Mouse (Mus musculus) kidney, adult 2 months (tissue): ENCODE measurements around the gene Gtpbp8.

ENCODE experiments used
- CTCF ChIP-seq: fragments of 200-500 bp; conservative IDR thresholded peaks from 2 replicates; pipeline ENCODE4 v1.5.1; 2011; ENCODE audit warnings: low read depth, mild to moderate bottlenecking, control low read depth, low read length, moderate library complexity, mixed read lengths; ENCODE audit not compliant: insufficient read depth, insufficient read length
- POLR2A ChIP-seq: fragments of 200-500 bp; IDR thresholded peaks from one replicate; pipeline ENCODE4 v1.6.1; 2011; ENCODE audit warnings: low read depth, low read length, control low read depth

DNA sequence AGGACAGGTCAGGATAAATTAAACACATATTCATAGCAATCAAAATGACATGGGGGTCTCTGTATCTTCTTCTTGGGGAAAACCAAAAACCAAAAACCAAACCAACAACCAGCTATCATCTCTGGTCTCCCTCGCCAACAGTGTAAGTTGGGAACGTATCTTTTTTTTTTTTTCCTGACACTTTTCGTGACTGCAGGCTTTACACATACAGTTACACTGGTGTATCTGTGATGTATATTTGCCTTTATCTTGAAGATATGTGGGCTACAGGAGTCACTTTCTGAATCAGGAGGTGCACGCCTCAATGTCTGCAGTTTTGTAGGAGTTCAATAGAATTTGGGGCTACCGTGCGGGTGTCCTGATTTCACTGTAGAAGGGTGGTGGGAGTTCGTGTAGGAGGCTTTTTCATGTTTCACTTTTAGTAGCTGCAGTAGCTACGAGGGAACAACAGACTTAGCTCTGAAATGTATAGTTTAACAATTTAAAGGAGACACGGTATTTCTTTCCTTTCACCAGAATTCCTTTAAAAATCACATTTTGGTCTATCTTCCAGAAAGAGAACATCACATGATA, 20.2 kb upstream of the Gtpbp8 start:
- TF ChIP-seq CTCF (no peak), POLR2A (no peak)
